Mouse (Mus musculus): ENCODE measurements around the gene Scn11a. TPM values are rescaled to one million over a fixed set of nuclear protein-coding genes. Genes with fewer than 3 reads are reported as not detected.

Gene Scn11a
- total RNA-seq, 2 experiments from 2014 or later, result 0.05 TPM; not detected in 1

DNA sequence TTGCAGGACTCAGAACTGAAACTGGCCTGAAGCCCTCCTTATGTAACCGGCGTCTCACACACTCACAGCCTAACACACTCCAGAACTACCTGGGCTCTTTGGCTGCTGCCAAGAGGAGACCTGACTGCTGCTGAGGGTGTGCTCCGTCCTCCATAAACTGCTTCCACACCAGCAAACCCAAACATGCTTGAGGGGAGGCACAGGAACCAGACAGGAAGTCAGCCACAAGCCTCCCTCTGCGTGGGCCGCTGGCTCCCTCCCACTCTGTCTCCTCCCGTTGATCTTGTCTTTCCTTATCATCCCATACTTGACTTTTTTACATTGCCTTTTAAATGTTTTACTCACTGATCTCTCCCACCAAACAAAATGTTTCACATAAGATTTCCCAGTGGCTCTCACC, 23.8 kb downstream of the Scn11a start:
- intact Hi-C loops (cut with DNase I), result no loop called here
- no peak for DNase-seq (ENCODE audit: low spot score)

DNA sequence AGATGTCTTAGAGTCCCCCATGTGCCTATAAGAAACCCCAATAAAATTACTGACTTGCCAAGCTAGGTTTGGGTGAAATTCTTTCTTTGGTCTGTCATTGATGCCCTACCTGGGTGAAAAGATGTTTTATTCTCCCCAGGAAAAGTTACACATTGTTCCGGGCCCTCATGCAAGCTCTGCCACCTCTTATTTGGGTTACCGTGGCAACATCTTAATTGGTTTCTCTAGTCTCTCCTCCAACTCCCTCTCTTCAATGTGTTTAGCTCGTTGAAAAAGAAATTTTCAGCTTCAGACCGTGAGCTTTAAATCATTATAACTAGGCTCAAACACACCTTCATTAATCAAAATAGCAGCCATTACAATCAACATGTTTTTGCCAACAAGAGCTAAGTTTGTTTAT, 28.5 kb downstream of the Scn11a start:
- DNase-seq (ENCODE audit: low spot score), result no peak
- intact Hi-C loops (cut with DNase I), result no loop called here

DNA sequence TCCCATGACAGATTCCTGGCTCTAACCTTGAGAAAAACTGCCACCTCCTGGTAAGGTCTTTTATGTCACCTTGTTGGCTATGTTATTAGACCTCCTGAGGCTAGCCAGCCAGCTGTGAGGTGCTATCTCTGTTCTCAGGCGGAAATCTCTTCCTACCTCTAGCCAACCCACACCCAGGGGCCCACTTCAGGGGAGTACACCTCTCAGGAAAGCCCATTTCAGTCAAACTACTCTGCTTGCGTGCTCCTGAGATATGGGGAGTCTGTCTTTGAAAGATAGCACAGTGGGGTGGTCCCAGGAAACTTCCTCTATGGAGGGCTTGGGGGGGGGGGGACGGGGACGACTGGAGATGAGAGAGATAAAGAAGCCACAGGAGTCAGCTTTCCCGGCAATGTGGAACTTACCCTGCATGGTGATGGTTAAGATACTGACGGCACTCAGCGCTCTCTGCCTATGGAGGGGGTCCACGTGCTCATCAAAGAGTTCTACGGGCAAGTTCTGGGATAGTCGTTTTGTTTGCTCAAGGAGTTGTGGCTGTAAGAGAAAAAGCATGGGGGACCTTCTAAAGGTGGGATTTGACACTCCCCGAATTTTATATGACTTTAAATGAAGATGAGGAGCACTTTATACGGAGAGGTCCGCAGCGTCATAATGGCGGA, 29.9 kb downstream of the Scn11a start:
- no peak for DNase-seq (ENCODE audit: low spot score)
- intact Hi-C loops (cut with DNase I), result no loop called here

DNA sequence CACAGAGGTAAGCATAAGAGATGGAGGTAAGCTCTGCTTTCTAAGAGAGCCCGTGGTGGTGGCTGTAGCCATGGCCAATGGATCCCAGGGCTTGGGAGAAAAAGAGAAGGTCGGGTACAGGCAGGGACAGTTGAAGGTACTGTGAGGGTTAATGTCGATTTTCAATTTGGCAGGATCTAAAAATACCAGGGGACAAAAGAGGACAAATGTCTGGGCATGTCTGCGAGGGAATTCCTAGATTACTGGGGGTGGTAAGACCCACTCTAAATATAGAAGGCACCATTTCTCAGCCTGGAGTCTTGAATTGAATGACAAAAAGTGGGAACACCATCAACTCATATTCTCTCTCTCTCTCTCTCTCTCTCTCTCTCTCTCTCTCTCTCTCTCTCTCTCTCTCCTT, 30.8 kb downstream of the Scn11a start:
- no peak for DNase-seq (ENCODE audit: low spot score)
- intact Hi-C loops (cut with DNase I), result loop anchor here (5.0 kb wide), 1 partner anchor 93 kb away; no protein-coding TSS in a partner anchor

DNA sequence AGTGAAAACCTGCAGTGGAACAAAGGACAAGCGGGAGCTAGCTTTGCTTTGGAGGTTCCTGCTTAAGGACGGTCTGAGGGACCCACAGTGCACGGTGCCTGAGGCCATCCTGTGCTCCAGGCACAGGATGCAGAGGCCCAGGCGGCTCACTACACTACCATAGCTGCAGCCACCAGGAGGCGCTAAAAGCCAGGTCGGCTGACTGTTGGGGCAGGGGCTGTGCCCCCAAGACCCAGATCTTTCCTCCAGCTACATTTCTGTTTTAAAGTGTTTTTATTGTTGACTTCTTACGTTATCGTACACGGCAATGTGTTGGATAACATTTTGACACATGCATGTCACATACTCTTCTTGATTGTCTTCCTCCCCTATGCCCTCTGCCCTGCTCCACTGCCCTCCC, 32.8 kb downstream of the Scn11a start:
- DNase-seq (ENCODE audit: low spot score), result no peak
- intact Hi-C loops (cut with DNase I), result loop anchor here (5.0 kb wide), 1 partner anchor 95 kb away; no protein-coding TSS in a partner anchor

DNA sequence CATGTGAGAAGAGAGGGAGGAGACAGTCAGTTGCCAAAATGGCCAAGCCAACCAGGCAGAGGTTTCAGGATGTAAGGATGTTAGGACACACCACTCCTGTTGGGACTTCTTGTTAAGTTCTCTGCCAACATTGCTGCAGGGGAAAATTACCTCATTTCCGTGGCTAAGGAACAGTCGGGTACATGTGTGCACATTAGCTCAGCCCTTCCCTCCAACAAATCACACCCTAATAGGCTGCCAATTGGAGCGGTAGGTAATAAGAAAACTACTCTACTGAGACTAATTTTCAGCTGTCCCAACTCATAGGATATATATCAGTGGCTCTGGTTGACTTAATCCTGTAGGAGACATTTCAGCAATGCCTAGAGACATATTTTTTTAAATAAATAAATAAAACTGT, 44.4 kb downstream of the Scn11a start:
- intact Hi-C loops (cut with DNase I), result no loop called here
- no peak for DNase-seq (ENCODE audit: low spot score)

DNA sequence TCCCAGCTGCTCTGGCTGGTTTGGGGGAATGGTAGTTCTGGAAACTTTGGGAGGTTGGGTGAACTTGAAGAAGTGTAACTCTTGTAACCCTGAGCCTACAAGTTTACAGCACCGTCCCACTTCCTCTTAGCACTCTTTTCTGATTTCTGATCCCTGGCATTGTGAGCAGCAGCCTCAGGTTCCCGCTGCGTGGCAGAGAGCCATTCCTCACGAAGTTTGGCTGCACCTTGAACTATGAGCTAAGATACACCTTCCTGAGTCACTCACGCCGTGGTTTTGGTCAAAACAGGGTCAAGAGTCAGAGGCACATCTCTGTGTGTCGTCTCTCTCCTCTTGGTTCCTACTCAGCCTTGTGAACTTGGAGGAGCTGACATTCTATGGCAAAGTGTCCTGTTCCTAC, 48.6 kb downstream of the Scn11a start:
- intact Hi-C loops (cut with DNase I), result no loop called here
- no peak for DNase-seq (ENCODE audit: low spot score)

DNA sequence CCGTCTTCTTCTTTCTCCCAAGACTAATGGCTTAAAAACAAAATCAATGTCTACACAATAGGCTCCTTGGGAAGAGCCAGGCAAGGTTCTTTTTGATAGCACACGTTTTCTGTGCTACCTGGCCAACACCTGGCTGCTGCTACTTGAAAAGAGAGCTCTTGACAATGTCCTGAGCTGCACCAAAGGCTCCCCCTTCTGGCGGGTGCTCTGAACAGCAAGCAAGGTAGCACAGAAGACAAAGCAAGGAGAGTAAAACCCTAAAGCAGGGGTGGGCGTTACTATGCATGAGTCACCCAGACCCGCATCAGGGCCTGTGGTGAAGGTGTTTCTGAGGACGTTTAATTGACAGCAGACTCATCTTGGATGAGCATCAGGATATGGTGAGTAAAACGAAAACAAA, 56.7 kb downstream of the Scn11a start:
- intact Hi-C loops (cut with DNase I), result no loop called here
- DNase-seq (ENCODE audit: low spot score), result no peak

DNA sequence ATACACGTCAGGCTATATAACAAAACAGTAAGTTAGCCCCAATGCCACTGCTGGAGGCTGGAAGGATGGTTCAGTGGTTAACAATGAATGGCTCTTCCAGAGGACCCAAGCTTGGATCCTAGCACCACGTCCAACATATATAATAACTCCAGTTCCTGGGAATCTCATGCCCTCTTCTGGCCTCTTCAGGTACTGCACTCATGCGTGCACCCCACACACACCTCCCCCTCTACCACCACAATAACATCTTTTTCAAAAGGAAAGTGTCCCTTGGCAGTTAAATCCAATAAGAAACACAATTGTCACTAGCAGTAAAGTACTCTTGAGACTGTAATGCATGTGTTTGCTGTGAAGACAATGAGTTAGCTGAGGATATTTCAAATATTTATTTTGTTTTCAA, 65.0 kb downstream of the Scn11a start:
- DNase-seq (ENCODE audit: low spot score), result no peak
- intact Hi-C loops (cut with DNase I), result no loop called here

DNA sequence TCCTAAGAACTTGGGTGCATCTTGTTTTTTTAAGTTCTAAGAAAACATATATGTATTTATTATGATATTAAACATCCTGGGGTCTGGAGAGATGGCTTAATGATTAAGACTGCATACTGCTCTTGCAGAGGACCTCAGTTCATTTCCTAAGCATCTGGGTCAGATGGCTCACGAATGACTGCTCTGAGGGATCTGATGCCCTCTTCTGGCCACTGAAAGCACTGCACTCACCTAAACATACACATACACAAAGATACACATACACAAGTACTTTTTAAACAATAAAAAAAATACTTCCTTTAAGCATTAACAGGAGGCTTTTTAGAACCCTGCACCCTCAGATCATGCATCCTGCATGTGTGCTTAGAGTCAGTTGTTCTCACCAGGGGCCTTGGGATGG, 65.8 kb downstream of the Scn11a start:
- intact Hi-C loops (cut with DNase I), result no loop called here
- DNase-seq (ENCODE audit: low spot score), result no peak

DNA sequence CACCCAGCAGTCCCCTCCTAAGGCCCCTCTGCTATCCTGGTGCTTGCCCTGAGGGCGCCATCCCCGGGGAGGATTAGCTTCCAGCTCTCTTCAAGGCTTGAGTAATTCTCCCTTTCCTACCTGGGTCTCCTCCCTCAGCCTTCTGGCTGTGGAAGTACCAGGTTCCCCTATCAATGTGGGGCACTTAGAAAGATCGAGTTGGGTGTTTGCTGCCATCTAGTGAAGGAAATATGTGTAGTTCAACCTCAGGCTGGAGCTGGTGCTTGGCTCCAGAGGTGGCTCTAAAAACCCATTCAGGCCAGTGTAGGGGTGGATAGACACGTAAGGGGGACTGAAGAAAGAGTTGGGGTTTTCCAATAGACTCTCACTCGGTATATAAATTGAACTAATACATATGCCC, 73.7 kb downstream of the Scn11a start:
- no peak for DNase-seq (ENCODE audit: low spot score)
- intact Hi-C loops (cut with DNase I), result loop anchor here (2.0 to 5.0 kb wide), 3 partner anchors 89 to 291 kb away; no protein-coding TSS in a partner anchor

DNA sequence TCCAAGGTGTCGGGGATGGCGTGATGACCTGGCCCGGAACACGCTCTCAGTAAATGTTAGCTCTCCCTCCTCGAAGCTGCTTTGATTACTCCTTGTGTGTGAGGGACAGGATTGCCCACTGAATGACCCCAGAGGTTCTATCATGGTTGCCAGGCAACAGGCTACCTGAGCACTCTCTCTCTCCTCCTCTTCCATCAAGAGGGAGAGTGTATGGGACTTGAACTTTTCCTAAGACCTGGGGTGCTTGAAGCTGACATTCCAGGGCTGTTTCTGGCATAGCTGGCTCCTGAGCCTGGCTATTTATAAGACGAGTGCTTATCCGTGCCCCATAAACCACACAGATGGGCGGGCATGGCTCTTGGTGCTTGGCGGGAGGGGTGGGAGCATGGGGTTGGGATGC, 76.1 kb downstream of the Scn11a start:
- intact Hi-C loops (cut with DNase I), result no loop called here
- no peak for DNase-seq (ENCODE audit: low spot score)

DNA sequence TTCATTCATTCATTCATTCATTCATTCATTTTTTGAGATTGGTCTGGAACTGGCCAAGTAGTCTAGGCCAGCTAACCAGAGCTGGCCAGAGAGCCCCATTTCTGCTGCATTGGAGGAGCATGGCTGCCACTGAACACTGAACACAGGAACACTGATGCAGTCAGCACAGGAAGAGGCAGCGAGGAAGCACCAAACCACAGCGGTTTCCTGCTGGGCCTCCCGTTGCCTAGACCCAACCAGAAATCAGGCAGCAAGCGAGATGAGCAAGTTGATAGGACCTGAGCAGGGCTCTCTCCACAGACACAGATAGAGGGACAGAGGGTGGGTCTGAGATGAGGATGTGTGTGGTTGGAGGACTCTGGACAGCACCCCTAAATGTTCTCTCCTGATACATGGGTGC, 81.4 kb downstream of the Scn11a start:
- intact Hi-C loops (cut with DNase I), result no loop called here
- DNase-seq (ENCODE audit: low spot score), result no peak

DNA sequence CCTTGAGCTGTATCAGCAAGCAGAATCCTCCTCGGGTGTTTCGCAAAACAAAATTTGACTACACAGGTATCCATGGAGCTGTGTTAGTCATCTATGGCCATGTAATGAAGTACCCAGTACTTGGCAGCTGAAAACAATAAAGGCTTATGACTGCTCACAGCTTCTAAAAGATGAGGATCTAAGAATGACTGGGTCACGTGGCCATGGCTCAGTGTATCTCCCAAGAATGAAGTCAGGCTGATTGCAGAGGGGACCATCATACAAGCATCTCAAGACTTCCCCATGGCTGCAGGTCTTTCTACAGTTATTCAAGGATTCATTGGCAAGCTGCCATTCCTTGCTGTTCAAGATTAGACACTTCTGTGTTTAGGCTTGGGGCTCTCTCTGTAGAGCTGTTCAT, 81.9 kb downstream of the Scn11a start:
- DNase-seq (ENCODE audit: low spot score), result no peak
- intact Hi-C loops (cut with DNase I), result no loop called here

DNA sequence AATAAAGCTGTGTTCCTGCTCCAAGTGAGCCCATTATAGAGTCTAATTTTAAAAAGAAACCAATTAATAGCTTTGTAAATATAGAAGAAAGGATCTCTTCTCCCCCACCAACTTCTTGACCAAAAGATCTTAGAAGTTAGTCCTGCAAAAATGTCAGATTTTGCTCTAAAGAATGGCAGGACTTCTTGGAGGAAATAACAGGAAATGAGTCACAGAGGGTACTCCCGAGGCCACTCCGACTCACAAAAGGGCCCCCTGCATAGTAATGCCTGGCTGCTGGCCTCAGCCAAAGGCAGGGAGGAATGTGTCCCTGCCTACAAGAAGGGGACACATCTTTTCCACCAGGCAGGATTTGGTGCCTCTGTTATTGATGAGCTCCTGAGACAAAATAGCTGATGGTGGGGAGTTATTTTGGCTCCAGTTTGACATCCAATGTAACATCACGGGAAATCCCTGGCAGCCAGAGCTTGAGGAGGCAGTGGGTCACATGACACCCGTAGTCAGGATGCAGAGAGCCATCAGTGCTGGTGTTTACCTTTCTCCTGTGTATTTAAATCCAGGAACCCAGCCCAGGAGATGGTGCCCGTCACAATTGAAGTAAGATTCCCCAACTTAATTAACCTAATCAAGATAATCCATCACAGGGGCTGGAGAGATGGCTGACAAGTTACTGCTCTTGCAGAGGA, 84.0 kb downstream of the Scn11a start:
- intact Hi-C loops (cut with DNase I), result no loop called here
- no peak for DNase-seq (ENCODE audit: low spot score)

DNA sequence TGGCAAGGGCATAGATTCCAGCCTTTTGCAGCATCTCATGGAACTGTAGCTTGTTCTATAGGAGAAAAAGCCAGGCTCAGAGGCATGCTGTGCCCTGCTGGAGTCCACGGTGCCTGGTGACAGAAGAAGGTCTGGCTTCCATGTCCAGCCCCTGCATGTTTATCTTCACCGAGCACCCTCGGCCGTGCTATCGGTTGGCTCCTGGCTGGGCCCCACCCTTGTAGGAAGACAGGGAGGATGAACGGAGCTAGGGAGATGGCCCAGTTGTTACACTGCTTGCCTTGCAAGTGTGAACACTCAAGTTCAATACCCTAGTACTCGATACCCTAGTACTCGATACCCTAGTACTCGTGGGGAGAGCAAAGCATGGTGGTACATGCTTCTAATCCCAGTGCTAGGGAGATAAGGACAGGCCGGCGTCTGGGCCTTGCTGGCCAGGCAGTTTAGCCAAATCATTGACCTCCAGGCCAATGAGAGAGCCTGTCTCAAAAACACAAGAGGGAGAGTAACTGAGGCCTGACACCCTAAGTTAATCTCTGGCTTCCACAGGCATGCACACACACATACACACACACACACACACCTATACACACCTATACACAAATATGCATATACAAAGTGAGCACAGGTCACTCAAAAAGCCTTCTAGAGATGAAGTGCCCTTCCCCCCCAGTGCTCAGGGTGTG, 96.7 kb downstream of the Scn11a start:
- intact Hi-C loops (cut with DNase I), result no loop called here
- DNase-seq (ENCODE audit: low spot score), result no peak

DNA sequence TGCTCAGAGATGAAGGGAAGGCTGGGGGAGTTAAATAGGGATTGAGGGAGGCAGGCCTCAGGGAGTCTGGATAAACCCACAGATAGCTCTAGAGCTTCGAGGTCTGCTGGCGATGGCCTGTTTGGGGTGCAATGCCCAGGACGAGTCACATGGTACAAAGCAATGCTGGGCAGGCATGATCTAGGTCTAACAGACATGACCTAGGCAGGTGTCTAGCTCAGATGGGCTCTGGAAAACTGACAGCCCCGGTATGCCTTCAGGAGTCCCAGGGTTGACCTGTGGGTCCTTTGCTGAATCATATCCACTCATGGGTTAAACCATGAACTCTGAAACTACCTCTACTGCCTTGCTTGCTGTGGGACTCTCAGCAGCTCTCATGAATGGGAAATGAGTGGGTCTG, 98.3 kb downstream of the Scn11a start:
- intact Hi-C loops (cut with DNase I), result no loop called here
- no peak for DNase-seq (ENCODE audit: low spot score)

DNA sequence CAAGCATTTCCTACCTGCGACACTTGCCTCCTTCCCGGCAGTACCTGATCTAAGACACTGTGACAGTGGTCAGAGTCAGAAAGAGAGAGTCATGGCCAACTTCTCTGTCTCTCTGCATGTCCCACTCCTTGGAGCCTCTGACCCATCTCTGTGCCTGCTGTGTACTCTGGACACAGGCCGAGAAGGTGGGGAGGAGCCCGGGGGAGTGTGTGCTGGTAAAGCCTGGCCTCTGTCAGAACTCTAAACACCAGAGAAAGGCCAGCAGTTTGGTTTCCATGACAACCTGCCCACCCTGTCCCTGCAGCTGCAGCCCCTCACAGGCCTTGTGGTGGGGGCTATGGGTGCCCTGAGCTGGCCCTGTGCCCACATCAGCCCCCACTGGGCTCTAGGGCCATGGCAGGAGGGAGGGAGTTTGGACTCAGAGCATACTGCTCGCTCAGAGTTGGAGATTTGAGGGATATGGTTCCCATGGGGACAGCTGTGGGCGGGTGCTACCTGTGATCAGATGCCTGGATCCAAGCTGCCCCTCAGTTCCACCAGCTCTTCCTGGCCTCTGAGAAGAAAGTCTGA, 99.9 kb downstream of the Scn11a start:
- intact Hi-C loops (cut with DNase I), result no loop called here
- DNase-seq (ENCODE audit: low spot score), result no peak

DNA sequence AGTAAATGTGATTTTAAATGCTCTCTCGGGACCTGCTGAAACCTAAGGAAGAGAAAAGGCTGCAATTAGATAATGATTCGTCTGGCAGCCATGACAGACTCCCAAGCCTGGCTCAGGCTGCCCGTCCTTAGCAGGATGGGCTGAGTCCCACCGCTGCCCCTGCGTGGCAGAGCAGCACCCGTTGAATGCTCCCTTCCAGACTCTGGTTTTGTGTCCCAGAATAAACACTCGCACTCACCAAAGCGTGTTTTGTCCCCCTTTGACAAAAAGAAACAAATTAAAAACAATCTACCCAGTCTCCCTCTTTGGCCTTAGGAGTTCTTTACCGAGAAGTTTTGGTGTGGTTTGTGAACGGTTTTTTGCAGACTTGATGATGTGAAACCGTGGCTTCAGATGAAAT, 106.0 kb downstream of the Scn11a start, which contains the start of gene Scn10a:
Scn10a (minus strand) TSS at position 101 of the 400 bp plus-strand sequence.
- DNase-seq (ENCODE audit: low spot score), result no peak
- intact Hi-C loops (cut with DNase I), result no loop called here

DNA sequence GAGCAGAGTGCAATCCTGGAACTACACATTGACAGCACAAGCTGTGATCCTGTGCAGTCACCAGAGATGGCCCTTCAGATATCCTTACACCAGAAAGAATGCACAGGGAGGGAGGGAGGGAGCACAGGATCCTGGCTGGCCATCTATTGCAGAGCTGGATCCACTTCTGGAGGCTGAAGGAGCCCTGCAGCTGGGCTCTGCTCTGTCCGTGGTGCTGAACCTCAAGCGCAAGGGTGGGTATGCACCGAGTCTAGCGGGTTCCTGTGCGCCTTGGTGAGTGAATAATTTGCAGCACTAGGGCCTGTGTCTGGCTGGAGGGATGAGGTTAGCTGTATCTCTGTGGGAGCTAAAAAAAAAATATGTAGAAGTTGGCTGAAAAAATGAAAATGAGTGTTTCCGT, 118.6 kb downstream of the Scn11a start:
- no peak for DNase-seq (ENCODE audit: low spot score)

More for the DNA sequence above, 118.6 kb downstream of the Scn11a start:
- intact Hi-C loops (cut with DNase I), result no loop called here

Measured in heart, postnatal 25 days (tissue).